Mouse (Mus musculus): ENCODE data around the gene Palb2. TPM values are rescaled to one million over a fixed set of nuclear protein-coding genes. Genes with fewer than 3 reads are reported as not detected.

Gene Palb2
- polyA plus RNA-seq, 1 experiment from 2014 or later, result 14.4 TPM

Other genes starting within 250 kb of the Palb2 start
- gene Cog7, start 151.3 kb downstream of the Palb2 start, polyA plus RNA-seq (2015; fragmentation: Nextera tagmentation; extraction: Ambion mirVana), result 18.0 and 21.8 TPM in 2 replicates
- gene Gga2, start 111.8 kb downstream of the Palb2 start, polyA plus RNA-seq (2015; fragmentation: Nextera tagmentation; extraction: Ambion mirVana), result 121 and 123 TPM in 2 replicates
- gene Ubfd1, start 65.8 kb downstream of the Palb2 start, polyA plus RNA-seq (2015; fragmentation: Nextera tagmentation; extraction: Ambion mirVana), result 55.2 and 58.7 TPM in 2 replicates
- 21.4 and 22.3 TPM in 2 replicates for gene Ears2, start 65.7 kb downstream of the Palb2 start, polyA plus RNA-seq (2015; fragmentation: Nextera tagmentation; extraction: Ambion mirVana)
- gene Ndufab1, start 31.1 kb downstream of the Palb2 start, polyA plus RNA-seq (2015; fragmentation: Nextera tagmentation; extraction: Ambion mirVana), result 907 and 931 TPM in 2 replicates
- 112 and 121 TPM in 2 replicates for gene Dctn5, start 56 bp upstream of the Palb2 start, polyA plus RNA-seq (2015; fragmentation: Nextera tagmentation; extraction: Ambion mirVana)
- 113 and 122 TPM in 2 replicates for gene Plk1, start 26.5 kb upstream of the Palb2 start, polyA plus RNA-seq (2015; fragmentation: Nextera tagmentation; extraction: Ambion mirVana)
- gene Ern2, start 53.2 kb upstream of the Palb2 start, polyA plus RNA-seq (2015; fragmentation: Nextera tagmentation; extraction: Ambion mirVana), result 4.8 and 6.2 TPM in 2 replicates
- 5.7 and 5.8 TPM in 2 replicates for gene Chp2, start 86.5 kb upstream of the Palb2 start, polyA plus RNA-seq (2015; fragmentation: Nextera tagmentation; extraction: Ambion mirVana)
- 11.5 and 12.3 TPM in 2 replicates for gene Prkcb, start 155.8 kb upstream of the Palb2 start, polyA plus RNA-seq (2015; fragmentation: Nextera tagmentation; extraction: Ambion mirVana)

Data from intestine, embryonic 15.5 days (tissue).